Mouse (Mus musculus) kidney, adult 2 months (tissue): ENCODE results near the gene Gsg1l.

Experiments
- CTCF ChIP-seq: fragments of 200-500 bp; conservative IDR thresholded peaks from 2 replicates; pipeline ENCODE4 v1.5.1; 2011; ENCODE audit warnings: low read depth, mild to moderate bottlenecking, control low read depth, low read length, moderate library complexity, mixed read lengths; ENCODE audit not compliant: insufficient read depth, insufficient read length
- POLR2A ChIP-seq: fragments of 200-500 bp; IDR thresholded peaks from one replicate; pipeline ENCODE4 v1.6.1; 2011; ENCODE audit warnings: low read depth, low read length, control low read depth

GRCm38 (mm10) chr7:125983902-125984841 lies 98.0 kb downstream of the Gsg1l start:
- TF ChIP-seq CTCF = no peak
- no peak for TF ChIP-seq POLR2A
